Mouse (Mus musculus) adrenal gland, postnatal 4 days (tissue): ENCODE measurements around the gene Pars2. TPM values are rescaled to one million over a fixed set of nuclear protein-coding genes. Genes with fewer than 3 reads are reported as not detected.

Experiments
- DNase-seq, 2 experiments: peaks; one replicate each; pipeline ENCODE4 v3.0.0; 2021 to 2022; ENCODE audit warnings: low spot score in 2 of 2, mixed read lengths in 2 of 2
- total RNA-seq, 2 experiments: library from RNA; stranded (reverse); gene quantifications; 2 replicates each; pipeline ENCODE4 v1.2.3; 2021

The Pars2 gene
- total RNA-seq, 2 experiments from 2014 or later, result 9.2 to 13.3 TPM

DNA sequence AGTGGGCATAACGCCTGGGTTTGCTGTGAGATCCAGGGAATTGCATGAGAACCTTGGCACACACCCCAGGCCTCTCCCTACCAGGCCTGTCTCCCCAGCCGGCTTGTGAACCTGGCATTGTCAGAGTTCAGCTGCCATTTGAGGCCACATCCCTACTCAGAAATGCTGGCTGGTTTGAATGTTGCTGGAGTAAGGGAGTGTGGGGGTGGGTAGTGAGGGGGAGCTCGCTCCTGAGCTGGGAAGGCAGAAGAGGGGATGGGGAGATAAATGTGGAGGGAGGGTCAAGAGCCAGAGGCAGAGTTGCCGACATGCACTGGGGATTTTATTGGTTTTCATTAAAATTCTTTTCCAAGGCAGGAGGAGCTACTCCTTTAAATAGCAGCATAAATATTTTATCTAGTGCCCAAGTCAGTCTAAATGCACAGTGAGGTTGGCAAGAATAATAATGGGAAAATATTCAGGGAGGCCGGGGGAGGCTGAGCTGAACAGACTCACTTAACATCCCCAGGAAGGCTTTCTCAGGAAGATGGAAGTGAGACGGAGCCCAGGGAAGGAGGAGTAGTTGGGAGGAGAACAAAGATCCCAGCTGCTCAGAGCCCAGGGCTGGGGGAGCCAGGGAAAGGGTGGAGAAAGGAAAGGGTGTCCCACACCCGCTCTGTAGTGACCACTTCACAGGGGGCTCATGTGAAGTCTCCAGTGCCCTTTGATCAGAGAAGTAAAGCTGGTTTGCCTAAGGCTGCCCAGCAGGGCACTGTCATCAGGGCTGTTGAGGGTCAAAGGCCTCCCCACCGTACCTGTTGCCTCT is 17.4 kb upstream of the Pars2 start:
- no peak for DNase-seq

DNA sequence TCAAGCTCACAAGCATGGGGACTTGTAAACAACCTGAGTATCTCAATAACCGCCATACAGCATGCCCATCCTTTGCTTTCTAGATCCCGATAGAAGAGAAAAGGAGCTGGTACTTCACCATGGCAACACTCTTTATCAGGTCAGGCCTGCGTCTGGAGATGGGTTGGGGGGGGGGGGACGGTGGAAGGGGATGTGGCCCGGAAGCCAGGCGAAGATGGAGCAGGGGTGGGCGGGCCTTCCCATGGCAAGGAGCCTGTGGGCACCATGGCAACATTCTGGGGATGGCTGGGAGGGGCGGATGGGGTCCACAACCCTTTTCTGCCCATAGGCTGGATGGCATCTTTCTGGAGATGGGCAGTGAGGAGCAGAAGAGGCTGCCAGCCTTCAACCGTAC is 16.8 kb upstream of the Pars2 start:
- no peak for DNase-seq

DNA sequence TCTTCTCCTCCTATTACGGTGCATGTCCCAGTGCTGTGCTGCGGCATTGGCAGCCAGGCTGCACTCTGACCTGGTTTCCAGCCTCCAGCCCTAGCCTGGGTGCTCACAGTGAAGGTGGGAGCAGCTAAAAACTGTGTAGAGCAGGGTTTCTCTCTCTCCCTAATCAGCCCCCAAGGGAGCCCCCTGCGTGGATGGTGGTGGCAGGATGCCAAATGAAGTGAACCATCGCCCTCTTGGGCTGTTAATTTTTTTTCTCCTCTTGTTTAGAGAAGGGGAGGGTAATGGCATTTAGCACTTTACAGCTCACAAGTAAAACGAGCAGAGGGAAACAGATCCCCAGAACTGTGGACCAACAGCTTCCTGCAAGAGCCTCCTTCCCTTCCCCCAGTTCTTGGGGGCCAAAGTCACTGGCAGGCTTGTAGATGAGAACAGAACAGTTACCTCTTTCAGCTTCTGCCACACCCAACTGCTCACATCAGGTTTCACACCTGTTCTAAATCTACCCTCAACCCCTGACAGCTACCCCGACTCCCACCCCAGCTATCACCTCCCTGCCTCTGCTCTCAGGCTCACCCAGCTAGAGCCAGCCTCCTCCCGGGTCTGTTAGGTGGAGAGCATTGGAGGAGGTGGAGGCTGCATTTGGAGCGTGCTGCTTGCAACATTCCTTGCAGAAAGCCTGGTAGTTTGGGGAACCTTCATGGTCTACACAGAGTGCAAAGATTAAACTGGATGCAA is 7.2 kb upstream of the Pars2 start:
- no peak for DNase-seq

DNA sequence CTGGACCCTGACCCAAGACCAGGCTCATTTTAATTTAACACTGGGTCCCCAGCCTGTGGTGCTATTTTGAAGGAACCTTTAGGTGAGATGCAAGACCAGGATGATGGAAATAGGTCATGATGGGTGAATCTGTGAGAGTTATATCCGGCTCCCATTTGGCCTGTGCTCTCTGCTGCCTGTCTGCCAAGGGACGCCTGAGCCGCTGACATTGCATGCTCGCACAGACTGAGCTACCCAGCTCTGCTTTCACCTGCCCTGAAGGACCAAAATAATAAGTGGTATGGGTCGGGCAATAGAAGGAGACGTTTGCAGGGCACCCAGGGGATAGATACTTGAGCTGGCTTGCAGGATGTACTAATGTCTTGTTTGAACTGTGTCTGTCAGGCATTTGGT is 6.7 kb upstream of the Pars2 start:
- no peak for DNase-seq

DNA sequence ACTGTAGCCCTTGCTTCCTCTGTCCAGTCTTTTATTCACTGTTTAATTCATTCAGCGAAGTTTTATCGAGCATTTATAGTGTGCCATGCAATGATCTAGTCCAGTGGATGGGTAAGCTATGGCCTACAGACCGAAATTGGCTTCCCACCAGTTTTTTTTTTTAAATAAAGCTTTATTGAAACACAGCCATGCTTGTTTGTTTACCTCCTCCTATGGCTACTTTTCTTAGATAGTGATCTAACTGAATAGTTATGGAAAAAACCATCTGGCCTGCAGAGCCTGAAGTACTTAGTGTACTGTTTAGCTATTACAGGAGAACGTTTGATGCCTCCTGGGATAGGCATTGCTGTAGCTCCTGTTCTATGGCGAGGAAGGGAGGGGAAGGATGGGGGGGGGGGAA is 5.1 kb upstream of the Pars2 start:
- no peak for DNase-seq

DNA sequence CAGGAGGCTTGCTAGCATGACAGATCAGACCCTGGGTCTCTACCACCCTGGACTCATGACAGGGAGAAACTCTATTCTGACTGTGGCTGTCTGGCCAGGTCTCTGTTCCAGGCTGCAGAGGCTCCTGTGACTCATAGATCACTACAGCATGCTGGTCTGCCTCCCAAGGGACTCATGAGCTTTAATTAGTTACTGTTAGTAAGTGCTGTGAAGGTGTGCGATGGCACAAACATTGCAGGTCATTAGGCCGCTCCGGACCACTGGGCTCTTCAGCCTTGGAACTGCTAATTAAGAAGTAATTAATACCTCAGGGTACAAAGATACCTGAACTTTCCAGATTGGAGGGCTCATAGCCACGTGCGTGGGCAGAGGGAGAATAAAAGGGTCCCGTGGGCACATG is 3.7 kb upstream of the Pars2 start:
- no peak for DNase-seq

DNA sequence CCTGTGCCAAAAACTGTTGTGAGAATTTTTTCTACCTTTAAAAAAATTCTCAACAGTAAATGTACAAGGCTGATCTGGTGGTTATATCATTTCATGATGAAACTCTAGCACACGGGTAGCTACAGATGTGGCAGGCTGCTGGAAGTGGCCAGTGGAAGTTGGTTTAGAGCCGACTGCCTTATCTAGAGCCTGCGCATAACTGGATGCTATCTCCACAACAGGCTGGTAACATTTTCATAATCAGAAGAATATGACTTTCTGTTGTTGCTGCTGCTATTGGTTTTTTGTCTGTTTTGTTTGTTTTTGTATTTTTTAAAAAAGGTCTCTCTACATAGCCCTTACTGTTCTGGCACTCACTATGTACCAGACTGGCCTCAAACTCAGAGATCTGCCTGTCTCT is 1.7 kb downstream of the Pars2 start:
- DNase-seq, result no peak

DNA sequence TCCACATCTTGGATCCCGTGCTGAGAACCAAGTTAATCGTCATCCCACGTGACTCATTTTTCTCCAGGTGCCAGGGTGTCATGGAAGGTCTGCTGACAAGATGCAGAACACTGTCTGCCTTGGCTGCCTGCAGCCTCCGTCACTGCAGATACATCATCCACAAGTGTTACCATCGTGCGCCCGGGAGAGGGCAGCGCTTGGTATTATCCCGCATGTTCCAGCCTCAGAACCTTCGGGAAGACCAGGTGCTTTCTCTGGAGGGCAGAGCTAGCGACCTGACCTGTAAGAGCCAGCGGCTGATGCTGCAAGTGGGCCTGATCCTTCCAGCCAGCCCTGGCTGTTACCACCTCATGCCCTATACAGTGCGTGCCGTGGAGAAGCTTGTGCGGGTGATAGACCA is 2.2 kb downstream of the Pars2 start:
- no peak for DNase-seq

DNA sequence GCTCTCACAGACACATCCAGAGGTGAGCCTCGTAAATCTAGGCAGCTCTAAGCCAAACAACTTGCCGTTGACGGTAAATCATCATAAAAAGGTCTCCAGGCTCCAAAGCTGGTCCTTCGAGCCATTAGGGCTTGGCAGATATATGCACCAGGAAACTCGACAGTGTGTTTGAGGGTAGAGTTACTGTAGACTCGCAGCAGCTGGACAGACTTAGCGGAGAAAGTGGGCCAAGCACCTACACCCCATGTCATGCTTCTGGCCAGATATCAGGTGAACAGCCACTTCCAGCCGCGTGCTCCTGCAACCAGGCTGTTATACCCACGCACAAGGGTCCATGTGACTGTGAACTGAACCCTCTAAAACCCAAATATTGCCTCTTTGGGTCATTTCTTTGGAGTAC is 4.8 kb downstream of the Pars2 start:
- DNase-seq, result no peak

DNA sequence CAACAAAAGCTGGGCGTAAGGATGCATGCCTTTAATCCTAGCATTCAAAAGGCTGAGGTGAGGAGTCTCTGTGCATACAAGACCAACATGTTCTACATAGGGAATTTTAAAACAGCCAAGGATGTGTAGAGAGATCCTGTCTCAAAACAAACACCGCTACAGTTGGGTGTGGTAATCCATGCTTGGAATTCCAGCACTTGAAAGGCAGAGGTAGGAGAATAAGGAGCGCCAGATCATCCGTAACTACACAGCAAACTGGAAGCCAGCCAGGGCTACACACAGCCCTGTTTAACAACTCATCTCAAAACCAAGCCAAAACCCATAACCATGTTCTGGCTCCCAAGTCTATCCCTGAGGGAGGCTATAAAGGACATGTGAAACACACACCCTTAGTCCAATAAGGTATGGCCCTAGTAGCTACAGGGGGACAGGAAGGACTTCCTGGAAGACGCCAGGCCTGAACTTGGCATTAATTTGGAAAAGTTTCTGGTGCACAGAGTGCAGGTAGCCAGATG is 13.1 kb downstream of the Pars2 start:
- no peak for DNase-seq

DNA sequence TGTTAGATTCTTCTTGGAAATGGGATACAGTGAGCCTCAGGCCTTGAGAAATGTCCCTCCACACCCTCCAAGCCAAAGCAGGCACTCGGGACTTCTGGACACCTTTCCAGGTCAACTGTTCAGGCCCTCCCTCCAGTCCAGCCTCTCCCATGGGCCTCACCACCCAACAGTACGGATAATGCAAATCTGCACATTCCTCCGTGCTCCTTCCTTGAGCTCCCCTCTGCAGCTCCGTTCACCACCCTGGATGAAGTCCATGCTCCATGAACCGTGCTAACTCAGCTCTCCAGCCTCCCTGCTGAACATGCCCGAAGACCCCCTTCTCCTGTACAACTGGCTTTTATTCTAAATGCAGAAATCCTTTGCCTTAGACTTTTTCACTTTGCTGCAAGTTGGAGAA is 13.8 kb downstream of the Pars2 start:
- DNase-seq, result no peak

DNA sequence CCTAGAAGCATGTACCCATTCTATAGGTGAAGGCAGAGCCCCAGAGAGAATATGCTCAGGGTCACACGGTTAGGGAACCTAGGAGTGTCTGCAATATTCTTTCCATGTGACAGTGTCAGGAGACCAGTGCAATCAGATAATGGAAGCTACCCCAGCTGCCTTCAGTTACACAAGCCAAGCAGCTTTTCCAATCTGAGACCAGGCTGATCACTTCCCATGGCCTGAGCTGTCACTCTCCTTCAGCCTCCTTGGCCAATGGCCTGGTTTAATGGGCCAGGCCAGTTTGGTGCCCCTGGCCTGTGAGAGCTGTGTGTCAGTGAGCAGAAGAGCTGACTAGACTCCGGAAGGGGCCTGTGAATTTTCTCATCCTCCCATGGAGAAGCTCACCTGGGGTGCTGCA is 14.4 kb downstream of the Pars2 start:
- no peak for DNase-seq

DNA sequence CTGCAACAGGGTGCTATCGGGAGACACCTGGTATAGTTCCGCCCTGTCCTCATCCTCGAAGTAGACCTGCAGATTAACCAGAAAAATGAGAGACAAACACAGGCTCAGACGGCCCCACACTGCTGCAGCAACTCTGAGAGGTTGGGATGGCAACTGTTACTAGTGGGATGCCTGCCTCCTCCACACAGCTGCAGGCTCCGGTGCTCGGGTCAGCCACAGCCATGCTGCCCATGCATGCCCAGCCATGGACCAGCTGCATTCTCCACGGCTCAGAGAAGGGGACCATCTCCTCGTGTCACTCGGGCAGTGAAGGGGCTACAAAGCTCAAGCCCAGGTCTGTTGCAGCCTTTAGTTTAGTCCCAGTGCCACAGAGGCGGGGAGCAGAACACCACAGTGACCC is 14.8 kb downstream of the Pars2 start:
- no peak for DNase-seq

DNA sequence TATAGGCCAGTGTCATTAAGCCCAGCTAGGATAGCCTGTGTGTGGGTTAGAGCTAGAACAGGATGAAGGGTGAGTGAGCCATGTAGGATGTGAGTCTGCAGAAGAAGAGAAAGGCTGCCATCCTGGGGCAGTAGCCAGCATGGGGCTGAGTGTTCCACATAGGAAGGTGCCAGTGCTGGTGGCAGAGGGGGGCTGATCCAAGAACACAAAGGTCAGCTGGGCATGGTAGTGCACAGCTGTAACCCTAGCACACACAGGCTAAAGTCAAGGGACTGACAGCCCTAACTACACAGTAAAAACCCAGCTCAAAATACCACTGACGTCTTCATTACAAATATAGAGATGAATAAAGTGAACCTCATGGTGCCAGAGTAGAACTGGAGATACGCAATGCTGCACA is 15.7 kb downstream of the Pars2 start:
- no peak for DNase-seq

DNA sequence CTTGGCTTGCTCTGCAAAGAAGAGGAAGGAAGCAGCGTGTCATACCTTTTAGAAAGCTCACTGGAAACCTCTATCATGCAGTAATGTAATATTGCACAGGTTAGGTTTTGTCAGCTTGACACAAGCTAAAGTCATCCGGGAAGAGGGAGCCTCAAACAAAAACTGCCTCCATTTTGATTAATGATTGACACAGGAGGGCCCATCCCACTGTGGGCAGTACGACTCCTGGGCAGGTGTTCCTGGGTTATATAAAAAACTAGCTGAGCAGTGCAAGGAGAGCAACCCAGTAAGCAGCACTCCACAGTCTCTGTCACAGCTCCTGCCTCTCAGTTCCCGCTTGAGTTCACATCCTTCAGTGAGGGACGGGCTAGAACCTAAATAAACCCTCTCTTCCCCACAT is 25.9 kb downstream of the Pars2 start:
- no peak for DNase-seq

DNA sequence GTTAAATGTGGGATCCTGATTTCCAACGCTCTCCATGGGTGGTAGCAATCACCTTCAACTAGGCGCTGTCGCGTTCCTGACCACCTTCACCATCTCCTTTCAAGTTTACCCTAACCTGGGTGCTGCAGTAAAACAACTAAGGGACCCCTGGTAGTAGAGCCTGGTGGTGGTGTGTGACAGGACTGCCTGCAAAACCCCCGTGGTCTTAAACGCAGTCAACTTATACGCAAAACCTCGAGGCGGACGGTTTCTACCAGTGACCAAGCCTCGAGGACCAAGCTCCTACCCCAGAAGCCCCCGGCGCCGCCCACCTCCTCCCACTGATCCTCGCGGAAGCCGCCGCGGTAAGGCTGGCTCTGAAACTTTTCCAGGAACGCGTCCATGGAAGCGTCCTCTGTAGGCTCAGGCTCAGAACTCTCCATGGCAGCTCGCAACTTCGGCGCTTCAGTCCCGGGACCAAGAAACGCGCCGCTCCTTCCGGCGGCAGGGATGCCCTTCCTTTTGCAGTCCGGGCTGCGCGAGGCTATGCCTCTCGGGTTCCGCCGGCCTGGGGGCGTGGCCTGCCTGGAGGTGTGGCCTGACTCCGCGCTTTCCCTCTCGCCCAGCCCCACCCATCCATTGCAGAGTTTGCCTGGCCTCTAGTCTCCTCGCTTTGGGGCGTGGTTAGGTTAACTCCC is 27.7 kb downstream of the Pars2 start, which contains the start of gene Ttc4:
TSS of gene Ttc4 (minus strand) at position 503 of the 677 bp plus-strand sequence.
- peak; percentile 77 to 84 for DNase-seq

DNA sequence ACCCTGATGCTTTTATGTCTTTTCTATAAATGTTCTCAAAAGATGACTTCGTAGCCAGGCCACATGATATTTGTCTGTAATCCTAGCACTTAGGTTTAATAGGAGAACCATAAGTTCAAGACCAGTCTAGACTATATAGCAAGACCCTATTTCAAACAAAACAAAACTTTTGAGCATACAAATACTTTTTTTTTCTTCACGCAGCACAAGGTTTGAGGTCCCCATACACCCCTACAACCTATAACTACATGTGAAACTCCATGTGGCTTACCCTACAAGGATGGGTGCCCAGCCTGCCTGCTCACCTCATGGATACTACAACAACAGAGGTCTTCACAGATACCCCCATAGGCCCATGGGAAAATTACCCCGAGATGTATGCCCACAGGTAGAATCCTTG is 28.3 kb downstream of the Pars2 start:
- DNase-seq, result no peak

DNA sequence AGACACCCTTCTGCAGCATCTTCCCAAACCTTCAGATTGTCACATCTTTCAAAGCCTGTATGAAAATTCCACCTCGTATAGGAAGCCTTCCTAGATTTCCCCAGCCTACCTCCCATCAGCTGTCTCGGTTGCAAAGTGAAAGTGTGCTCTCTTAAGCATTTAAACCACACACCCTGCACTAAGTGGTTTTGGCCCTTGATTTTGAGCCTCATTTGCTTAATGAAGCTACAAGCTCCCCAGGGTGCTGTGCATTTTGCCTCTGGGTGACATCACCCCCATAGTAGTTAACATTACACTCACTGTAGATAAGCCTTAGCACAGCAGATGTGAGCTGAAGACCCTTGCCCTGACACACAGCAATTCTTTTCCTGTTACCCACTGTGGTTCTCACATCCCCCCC is 30.1 kb downstream of the Pars2 start:
- DNase-seq, result no peak

DNA sequence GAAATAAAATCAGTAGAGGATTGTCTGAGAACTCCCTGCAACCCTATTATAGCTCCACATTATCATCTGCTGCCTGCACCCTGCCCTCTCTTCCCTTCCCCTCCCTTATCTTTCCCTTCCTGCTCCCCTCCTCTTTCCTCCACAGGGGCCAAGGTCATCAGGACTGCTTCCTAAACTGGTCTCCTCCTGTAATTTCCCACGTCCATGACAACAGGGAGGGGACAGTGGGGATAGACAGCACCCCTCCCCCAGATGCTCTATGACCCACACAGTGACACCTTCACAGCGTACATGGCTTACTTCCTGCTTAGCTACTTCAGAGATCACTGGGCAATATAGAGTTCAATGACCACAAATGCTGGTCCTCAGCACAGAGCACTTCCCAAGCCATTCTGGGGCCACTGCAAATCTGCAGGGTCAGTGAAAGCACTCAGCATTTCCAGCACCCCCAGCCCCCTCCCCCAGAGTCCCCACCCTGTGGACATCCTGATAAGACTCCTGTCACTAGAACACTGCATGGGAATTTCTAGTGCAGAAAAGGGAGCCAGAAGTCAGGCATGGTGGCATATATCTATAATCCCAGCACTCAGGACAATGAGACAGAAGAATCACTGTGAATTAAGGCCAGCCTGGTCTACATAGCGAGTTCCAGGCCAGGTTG is 37.9 kb downstream of the Pars2 start:
- DNase-seq, result no peak

DNA sequence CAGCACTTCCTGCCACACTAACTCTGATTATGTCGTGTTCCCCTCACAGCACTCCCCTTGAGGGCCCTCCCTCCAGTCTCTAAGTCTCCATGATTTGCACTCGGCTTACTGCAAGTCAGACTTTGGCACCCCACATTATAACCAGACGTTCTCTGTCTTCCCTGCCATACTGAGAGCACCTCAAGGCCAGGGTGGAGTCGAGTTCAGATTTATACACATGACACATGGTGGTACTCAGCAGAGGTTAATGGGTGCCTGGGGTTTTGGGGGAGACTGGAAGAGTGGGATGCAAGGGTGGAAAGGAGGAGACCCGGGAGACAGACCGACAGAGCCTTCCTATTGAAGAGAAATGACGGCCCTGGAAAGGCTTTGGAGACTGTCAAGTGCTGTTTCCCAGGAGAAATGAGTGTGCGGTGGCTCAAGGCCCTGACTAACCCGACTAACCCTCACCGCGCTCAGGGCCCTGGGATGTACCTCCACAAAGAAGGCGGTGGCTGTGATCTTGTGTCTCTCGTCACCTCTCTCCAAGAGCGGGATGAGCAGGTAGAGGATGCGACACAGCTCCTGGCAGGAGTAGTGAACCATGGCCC is 43.1 kb downstream of the Pars2 start:
- no peak for DNase-seq

DNA sequence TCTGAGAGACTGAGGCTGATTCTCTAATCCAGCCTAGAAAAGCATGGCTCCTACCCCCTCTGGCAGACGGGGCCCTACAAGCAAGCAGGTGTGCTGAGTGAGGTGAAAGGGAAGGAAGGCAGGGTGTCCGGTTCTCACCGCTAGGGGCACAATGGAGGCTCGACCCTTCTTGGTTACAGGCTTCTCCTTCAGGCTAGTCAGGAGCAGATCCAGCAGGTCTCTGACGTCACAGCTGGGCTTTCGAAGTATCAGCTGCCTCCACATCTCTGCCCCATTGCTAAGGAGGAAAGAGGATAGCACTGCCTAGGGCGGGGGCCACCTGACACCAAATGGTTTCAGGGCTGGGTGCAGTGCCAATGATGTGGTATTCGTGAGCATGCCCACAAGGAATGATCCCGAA is 49.1 kb downstream of the Pars2 start:
- DNase-seq, result no peak
